Mouse (Mus musculus) brain, embryonic 14.5 days (tissue): ENCODE data around the gene Tha1.

Experiments
- CTCF ChIP-seq: fragments of 200-500 bp; IDR thresholded peaks from 2 replicates; pipeline ENCODE4 v1.5.1; 2012; ENCODE audit warnings: inconsistent platforms, mild to moderate bottlenecking, moderate library complexity, borderline replicate concordance; ENCODE audit not compliant: insufficient read depth, insufficient read length; ENCODE audit errors: extremely low read depth
- POLR2A ChIP-seq: fragments of 200-500 bp; IDR thresholded peaks from 2 replicates; pipeline ENCODE4 v1.6.1; 2012; ENCODE audit warnings: mild to moderate bottlenecking, inconsistent platforms, borderline replicate concordance; ENCODE audit not compliant: poor library complexity, insufficient read depth, insufficient read length, severe bottlenecking; ENCODE audit errors: extremely low read depth

DNA sequence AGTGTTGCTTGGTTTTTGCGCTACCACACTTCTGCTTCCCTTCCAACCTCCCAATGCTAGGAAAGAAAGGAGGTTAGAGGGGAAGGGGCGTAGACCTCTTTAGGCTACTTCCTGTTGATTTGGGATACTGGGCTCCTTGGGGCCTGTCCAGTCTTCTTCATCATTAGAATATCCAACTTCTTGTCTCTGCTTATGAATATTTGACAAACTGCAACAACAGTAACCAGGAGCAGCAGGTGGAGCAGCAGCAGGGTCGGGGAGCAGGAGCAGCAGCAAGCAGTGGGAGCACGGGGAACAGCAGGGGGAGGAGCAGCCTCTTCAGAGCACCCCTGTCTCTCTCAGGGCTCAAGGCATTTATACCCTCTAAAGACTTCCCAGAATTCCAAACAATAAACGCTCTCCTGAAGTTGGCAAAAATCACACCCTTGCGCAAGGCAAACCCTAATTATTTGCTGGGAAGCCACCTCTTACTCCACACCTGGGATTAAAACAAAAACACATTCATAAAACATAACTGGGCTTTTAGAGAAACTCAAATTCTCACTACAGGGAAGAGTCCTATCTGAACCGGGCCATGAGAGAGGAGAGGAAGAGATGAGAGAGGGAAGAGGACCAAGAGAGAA, 25.6 kb downstream of the Tha1 start:
- TF ChIP-seq CTCF (no peak), POLR2A (no peak)
